Mouse (Mus musculus): Measurements from ENCODE around the gene Syngr3. TPM values are rescaled to one million over a fixed set of nuclear protein-coding genes. Genes with fewer than 3 reads are reported as not detected.
"Not testable (repeated sequence)": the region's sequence is repeated elsewhere in the genome, so short reads cannot be mapped to it uniquely, and the experiment has no call there.

Gene Syngr3
- polyA plus RNA-seq (2012; rRNA removed) = 0.58 and 0.62 TPM in 2 replicates

DNA sequence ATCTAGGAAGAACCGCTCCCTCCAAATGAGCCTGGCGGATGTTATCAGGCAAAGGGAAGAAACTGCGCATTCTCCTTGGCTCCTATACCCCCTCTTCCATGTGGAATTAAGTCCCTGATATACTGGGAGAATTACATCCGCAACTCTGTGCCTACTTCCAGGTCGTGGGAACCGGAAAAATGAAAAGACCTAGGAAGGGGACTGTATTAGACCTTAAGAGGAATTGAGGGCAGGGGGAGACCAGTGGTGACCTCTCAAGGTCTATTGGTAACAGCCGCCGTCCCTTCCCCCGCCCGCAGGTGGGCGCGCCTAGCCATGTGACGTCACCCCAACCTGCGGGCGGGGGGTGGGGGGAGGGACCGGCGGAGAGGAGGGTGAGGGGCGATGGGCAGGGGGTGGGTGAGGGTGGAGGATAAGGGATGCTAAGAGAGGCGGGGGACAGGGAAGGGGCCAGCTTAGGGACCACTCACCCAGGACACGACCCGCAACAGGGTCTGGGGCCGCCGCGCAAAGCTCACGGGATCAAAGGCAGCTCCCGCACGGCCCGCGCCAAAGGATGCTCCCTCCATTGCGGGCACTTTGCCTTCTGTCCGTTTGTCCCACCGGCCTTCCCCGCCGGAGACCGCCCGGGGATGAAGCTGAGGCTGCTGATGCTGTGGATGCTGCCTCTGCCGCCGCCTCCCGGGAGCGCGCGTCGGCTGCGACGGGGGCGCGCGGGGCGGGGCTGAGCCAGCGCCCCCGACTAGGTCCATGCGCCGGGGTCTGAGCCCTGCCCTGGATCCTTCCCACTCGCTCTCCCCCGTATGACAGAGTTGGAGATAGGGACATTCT, at the start of gene Syngr3:
Gene Syngr3 (minus strand): TSS at position 705 of the 831 bp plus-strand sequence.
- DNase-seq (ENCODE audit: low spot score) = peak; percentile 18

DNA sequence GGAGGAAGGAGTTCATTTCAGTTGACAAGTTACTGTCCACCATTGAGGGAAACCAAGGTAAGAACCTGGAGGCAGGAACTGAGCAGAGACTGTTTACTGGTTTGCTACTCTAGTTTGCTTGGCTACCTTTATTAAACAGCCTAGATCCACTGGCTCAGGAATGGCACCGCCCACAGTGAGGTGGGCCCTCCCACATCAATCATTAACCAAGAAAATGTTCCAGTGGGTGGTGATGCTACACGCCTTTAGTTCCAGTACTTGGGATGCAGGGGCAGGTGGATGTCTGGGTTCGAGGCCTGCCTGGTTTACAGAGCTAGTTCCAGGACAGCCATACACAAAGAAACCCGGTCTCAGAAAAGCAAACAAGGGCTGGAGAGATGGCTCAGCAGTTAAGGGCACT, 48.5 kb upstream of the Syngr3 start:
- no peak for DNase-seq (ENCODE audit: low spot score)

- no peak for DNase-seq (ENCODE audit: low spot score)
Measured at GRCm38 (mm10) chr17:24737135-24737810, 47.5 kb upstream of the Syngr3 start.

- peak; percentile 75 for DNase-seq (ENCODE audit: low spot score)
Measured at GRCm38 (mm10) chr17:24736330-24737051, 46.7 kb upstream of the Syngr3 start, which contains the start of gene Msrb1. TSS of gene Msrb1 (plus strand) at chr17:24736642.

- no peak for DNase-seq (ENCODE audit: low spot score)
Measured at GRCm38 (mm10) chr17:24735446-24735845, 45.7 kb upstream of the Syngr3 start.

- no peak for DNase-seq (ENCODE audit: low spot score)
Measured at GRCm38 (mm10) chr17:24734513-24734912, 44.8 kb upstream of the Syngr3 start.

- DNase-seq (ENCODE audit: low spot score) = no peak
Measured at GRCm38 (mm10) chr17:24733434-24734050, 43.8 kb upstream of the Syngr3 start.

DNA sequence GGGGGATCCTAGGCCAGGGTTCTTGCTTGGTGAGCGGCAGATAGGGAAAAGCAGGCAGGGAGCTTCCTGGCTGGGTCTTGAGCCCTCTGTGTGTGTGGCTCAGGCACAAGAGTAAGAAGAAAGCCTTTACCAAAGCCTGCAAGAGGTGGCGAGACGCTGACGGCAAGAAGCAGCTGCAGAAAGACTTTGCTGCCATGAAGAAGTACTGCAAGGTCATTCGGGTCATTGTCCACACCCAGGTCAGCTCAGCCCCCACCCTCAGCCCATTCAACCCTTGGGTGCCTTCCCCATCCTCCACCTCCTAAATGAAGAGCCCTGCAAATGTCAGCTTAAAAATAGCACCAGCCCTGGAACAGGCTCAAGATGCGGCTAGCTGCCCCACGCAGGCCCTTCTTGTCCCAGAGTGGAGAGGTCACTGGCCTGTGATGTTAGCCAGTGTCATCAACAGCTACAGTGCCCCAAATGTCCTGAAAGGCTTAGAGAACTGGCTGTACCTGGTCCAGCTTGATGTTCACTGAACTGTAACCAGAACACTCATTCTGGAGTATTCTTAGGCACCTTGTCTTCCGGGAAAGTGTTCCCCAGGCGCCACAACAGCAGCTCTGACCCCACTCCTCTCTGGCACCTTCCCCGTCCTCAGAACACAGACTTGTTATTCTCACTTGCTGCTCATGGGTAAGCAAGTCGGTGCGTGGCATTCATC, 42.6 kb upstream of the Syngr3 start:
- DNase-seq (ENCODE audit: low spot score) = no peak

DNA sequence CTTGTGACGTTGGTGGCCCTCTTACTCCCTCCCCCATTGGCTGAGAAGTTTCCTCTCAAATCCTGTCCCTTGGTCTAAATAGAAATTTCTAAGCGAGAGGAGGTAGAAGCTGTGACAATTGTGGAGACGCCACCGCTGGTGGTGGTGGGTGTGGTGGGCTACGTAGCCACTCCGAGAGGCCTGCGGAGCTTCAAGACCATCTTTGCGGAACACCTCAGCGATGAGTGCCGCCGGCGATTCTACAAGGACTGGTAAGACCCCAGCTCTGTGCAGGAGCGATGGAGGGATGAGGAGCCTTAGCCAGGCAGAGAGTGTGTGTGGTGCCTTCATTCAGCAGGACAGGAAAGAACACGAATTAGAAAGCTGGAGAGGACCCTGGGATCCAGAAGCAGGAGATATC, 41.0 kb upstream of the Syngr3 start:
- DNase-seq (ENCODE audit: low spot score) = no peak

DNA sequence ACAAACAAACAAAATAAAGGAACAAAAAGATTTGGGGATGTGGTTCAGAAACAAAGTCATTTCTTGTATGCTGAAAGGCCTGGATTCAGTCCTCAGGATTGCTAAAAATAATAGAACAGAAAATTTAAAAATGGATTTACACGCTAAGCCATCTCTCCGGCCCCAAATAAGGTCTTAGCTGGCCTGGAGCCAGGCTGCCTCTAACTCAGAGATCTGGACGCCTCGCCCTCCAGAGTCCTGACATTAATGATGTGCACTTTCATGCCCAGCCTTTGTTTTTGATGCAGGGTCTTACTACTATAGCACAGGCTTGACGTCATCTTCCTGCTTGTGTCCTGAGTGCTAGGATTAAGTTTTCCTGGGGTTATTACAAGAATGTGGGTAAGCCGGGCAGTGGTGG, 39.3 kb upstream of the Syngr3 start:
- DNase-seq (ENCODE audit: low spot score) = no peak

DNA sequence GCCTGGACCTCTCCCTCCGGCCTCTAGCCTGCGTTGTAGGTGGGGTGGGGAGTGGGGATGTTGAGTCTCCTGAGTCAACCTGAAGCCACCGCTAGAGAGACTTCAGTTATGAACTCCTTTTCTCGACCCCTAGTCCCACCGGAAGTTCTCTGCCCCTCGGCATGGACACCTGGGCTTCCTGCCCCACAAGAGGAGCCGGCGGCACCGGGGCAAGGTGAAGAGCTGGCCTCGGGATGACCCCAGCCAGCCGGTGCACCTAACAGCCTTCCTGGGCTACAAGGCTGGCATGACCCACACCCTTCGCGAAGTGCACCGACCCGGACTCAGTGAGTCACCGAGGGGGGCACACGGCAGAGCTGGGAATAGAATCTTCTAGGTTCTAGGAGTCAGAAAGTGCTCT, 38.4 kb upstream of the Syngr3 start:
- DNase-seq (ENCODE audit: low spot score) = no peak

- DNase-seq (ENCODE audit: low spot score) = no peak
Measured at GRCm38 (mm10) chr17:24727618-24728017, 37.9 kb upstream of the Syngr3 start, which contains the start of gene Rpl3l. TSS of gene Rpl3l (plus strand) at chr17:24727820.

- DNase-seq (ENCODE audit: low spot score) = no peak
Measured at GRCm38 (mm10) chr17:24725637-24726390, 36.1 kb upstream of the Syngr3 start.

- peak; percentile 98 for DNase-seq (ENCODE audit: low spot score)
Measured at GRCm38 (mm10) chr17:24724184-24724583, 34.4 kb upstream of the Syngr3 start, which contains the start of gene Ndufb10. TSS of gene Ndufb10 (minus strand) at chr17:24724478.

GRCm38 (mm10) chr17:24723881-24724180, 34.1 kb upstream of the Syngr3 start:
- no peak for DNase-seq (ENCODE audit: low spot score)

- DNase-seq (ENCODE audit: low spot score) = no peak
Measured at GRCm38 (mm10) chr17:24723122-24723880, 33.5 kb upstream of the Syngr3 start.

GRCm38 (mm10) chr17:24722220-24722924, 32.6 kb upstream of the Syngr3 start:
- no peak for DNase-seq (ENCODE audit: low spot score)

DNA sequence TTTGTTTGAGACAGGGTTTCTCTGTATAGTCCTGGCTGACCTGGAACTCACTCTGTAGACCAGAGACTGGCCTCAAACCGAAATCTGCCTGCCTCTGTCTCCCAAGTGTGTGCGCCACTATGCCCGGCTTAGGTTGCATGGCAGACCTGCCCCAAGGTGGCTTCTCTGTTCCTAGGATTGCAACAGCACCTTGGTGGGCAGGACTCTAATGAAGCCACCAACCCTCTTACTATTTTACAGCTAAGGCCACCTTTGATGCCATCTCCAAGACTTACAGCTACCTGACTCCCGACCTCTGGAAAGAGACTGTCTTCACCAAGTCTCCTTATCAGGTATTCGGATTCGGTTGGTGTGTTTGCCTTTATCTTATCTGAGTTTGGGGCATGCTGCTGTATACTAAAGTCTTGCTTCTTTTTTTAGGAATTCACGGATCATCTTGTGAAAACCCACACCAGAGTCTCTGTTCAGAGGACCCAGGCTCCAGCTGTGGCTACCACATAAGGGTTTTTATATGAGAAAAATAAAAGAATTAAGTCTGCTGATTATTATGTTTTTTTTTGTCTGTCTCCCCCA, 31.7 kb upstream of the Syngr3 start:
- DNase-seq (ENCODE audit: low spot score) = not testable (repeated sequence)

DNA sequence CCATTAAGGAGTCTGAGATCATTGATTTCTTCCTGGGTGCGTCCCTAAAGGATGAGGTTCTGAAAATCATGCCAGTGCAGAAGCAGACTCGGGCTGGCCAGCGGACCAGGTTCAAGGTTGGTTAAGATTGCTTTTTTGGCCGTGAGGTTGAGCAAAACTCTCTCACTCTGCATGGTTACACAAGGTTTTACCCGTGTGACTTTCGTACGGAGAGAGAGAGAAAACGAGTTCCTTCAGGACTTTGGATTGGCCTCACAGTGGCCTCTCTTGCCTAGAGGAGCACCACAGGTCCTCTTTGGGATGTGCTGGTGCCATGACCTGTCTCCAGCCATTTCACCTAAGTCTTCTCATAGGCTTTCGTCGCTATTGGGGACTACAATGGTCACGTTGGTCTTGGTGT, 30.9 kb upstream of the Syngr3 start:
- not testable (repeated sequence) for DNase-seq (ENCODE audit: low spot score)
